Mouse (Mus musculus): Measurements from ENCODE around the gene Gm17535.
"Not testable (repeated sequence)": the region's sequence is repeated elsewhere in the genome, so short reads cannot be mapped to it uniquely, and the experiment has no call there.

DNA sequence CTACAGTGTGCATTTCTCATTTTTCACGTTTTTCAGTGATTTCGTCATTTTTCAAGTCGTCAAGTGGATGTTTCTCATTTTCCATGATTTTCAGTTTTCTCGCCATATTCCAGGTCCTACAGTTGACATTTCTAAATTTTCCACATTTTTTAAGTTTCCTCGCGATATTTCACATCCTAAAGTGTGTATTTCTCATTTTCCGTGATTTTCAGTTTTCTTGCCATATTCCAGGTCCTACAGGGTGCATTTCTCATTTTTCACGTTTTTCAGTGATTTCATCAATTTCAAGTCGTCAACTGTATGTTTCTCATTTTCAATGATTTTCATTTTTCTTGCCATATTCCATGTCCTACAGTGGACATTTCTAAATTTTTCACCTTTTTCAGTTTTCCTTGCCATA is 19.0 kb upstream of the Gm17535 start, which contains the start of gene Gm10720:
- not testable (repeated sequence) for TF ChIP-seq CTCF (IDR thresholded peaks at IDR 0.05; ENCODE audit: borderline replicate concordance, extremely low read depth, insufficient read depth, insufficient read length); POLR2A (IDR thresholded peaks at IDR 0.05; ENCODE audit: borderline replicate concordance, extremely low read depth, insufficient read depth, insufficient read length, poor library complexity, severe bottlenecking)

Measured in brain, embryonic 14.5 days (tissue).